Mouse (Mus musculus) hindlimb bud, embryonic 11.5 days (tissue): ENCODE measurements around the gene Ssb.
A peak's percentile ranks its signal among the peaks of the same experiment; 100 is the strongest.

Experiments
- DNase-seq: peaks from one replicate; pipeline ENCODE4 v3.0.0-alpha.2; 2012; ENCODE audit warnings: low read depth, low spot score; ENCODE audit errors: extremely low spot score

Ssb gene

DNA sequence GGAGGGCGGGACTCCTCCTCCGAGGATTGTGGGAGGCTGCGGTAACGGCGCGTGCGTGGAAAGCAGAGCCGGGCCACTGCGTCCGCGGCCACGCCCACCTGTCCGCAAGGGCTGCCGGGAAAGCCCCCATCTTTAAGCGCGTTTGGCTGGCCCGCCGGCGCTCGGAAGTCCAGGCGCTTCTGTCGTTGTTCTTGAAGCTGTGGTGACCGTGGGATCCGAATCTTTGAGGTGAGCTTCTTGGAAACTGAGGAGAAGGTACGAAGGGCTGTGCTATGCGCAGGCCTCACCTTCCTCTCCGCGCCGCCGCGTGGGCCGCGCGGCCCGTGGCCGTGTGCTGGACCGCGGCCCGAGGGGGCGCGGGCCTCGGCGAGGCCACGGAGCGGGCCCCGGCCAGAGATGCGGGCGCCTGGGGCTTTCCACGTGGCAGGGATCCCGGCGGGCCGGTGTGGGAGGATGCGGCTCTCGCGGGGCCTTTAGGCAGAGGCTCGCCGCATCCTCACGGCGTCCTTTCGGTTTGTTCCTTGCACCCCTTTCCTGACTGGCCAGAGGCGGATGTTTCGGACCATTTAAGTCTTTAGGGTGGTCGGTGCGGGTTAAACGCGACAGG lies at the start of gene Ssb:
Ssb (plus strand) TSS at position 78 of the 607 bp plus-strand sequence.
- peak; percentile 68 for DNase-seq

DNA sequence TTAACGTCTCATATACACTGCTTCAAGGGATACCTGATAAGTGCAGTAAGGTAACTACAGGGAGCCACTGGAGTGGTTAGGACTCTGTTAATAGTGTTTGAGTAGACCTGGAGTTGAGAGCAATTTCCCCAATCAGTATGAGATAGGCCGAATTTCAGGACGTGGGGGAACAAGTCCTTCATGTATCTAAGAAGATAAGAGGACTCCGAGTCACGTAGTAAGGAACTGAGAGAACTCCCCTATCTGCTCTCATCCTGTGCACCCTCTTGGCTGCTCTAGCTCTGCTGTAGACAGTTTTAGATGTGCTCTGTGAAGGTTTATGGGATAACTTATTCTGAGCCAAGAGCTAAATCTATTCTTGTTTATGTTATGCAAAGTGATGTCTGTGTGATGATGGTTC lies 44.8 kb upstream of the Ssb start:
- DNase-seq: no peak

DNA sequence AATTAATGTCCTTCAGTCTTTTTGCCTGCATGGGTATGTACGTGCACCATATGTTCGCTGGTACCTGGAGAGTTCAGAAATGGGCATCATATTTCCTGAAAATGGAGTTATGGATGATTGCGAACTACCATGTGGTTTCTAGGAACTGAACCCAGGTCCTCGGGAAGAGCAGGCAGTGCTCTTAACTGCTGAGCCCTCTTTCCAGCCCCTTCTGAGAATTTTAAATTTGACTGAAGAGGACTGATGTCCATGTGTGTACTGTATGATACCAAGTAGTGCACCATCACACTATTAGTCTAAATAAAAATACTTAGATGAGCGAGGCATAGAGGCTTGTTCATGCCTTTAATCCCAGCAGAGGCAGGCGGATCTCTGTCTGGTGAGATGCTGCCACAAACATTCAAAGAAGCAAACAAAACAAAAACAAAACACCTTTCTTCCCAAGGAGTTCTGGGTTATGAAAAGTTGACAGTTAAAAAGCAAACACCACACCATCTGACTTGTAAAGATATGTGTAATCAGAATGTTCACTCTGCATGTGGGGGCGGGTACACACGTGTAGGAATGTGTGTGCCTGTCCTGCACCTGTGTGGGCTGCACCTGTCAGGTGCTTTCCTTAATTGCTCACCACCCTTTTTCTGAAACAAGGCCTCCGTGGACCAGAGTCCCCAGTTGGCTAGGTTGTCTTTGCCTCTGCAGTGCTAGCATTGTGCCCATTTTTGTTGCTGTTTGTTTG lies 42.8 kb upstream of the Ssb start:
- no peak for DNase-seq

GRCm38 (mm10) chr2:69820201-69820600 lies 41.2 kb upstream of the Ssb start:
- no peak for DNase-seq

DNA sequence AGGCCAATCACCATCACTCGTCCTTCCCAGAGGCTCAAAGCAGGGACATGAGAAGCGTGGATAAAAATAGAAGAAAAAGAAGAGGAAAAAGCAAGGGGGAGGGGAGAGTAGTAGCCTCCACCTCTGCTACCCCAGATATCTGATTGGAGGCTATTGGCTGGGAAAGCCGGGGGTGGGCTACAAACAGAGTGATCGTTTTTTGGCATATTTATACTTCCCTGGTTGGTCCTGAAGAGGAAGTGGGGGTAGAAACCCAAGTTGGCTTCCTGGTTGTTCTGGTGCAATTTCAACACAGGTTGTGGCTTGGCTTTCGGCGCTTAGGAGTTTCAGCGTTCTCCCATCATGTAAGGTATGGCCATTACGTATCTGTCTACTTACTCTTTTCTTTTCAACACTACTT lies 39.7 kb upstream of the Ssb start, which contains the start of gene Klhl23:
Klhl23 (plus strand) TSS at position 234 of the 400 bp plus-strand sequence.
- no peak for DNase-seq

DNA sequence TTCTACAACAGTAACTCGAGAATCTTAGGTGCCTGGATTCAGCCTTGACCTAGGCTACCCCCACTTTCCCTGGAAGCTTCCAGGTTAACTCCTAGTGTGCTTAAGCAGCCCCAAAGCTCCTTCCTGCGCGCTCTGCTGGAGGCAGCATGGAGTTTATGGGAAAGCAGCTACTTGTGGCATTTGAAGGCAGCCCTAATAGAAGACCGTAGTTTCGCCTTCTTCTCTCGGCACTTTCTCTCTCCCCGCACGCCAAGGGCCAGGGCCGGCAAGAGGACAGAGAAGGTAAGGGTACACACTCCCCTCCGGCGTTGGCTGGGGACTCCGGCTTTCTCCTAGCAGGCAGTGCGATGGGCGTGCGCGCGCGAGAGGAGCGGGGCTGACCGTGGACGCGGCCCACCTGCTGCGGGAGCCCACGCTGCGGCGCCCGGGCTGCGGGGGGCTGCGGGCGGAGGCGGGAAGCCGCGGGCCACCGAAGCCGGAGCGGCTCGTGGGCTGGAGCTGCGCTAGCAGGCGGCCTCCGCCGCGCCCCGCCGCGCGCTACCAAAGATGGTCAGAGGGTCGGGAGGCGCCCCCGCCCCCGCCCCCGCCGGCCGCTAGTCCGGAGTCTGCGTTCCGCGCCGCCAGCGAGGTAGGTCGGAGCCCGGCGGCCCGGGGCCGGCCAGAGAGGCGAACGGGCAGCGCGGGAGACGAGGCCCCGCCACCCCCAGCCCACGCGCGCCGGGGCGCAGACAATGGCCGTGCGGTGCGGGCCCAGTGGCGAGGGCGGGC lies 38.8 kb upstream of the Ssb start:
- peak; percentile 50 for DNase-seq

DNA sequence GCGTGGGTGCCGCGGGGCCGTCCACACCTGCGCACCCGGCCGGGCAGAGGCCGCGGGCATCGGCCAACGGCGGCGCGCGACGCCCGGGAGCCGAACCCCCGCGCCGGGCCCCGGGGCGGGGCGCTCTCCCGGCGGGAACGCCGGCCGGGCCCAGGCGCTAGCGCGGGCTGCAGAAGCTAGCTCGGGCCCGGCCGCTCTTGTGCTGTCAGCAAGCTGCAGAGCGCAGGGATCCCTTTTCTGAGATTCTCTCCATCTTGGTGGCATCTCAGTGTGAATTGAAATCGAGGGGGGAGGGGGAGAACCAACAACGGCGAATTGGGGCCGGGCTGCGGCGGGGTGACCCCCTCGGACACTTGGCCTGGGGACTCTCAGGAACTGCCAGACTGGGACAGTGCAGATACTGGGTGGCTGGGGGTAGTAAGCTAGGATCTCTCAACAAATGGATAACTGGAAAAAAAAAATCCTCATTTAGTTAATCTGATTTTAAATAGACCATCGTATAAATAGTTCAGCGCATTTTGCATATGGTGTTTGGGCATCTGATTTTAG lies 38.2 kb upstream of the Ssb start:
- DNase-seq: no peak

GRCm38 (mm10) chr2:69825898-69826297 lies 35.5 kb upstream of the Ssb start:
- no peak for DNase-seq

- no peak for DNase-seq
Observed at GRCm38 (mm10) chr2:69826380-69826779, 35.0 kb upstream of the Ssb start.

DNA sequence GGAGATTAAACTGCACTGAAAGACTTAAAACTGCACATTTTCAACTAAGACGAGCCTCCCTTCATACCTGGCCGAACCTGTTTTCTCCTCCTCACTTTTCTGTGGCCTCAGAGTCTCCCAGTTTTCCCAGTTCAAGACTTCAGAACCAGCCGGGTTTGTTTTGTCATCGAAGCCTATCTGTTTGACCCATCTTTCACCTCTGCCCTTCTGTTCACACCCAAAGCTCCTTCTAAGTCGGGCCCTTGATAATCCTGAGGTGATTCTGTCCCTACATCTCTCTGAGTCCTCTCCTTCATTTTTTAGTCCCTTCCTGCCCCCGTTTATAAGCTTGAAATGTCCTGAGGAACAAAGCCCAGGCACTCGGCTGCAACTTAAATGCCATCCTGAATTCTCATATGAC lies 33.3 kb upstream of the Ssb start:
- DNase-seq: no peak

GRCm38 (mm10) chr2:69829680-69830079 lies 31.7 kb upstream of the Ssb start:
- no peak for DNase-seq

GRCm38 (mm10) chr2:69830116-69830515 lies 31.2 kb upstream of the Ssb start:
- no peak for DNase-seq

DNA sequence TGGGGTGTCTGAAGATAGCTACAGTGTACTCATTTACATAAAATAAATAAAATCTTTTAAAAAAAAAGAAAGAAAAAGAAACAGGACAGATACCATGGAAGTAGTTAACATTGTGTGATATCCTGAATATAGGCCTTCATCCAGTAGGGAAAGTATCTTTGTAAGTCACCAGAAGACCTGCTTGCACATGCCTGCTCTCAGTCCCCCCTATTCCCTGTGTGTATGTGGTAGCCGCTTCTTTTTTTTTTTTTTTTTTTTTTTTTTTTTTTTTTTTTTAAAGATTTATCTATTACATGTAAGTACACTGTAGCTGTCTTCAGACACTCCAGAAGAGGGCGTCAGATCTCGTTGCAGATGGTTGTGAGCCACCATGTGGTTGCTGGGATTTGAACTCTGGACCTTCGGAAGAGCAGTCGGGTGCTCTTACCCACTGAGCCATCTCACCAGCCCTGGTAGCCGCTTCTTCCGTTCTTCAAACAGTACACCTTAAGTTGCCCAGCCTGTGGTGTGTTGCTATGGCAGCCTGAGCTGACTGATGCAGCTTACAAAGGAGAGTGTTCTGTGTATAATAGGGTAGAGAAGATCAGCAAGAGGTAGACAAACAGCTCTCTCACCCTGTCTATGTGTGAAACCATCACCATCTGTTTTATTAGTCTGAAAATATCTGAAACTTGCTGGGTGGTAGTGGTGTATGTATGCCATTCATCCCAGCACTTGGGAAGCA lies 24.0 kb upstream of the Ssb start:
- DNase-seq: no peak

- no peak for DNase-seq
Observed at GRCm38 (mm10) chr2:69837996-69838395, 23.4 kb upstream of the Ssb start.

DNA sequence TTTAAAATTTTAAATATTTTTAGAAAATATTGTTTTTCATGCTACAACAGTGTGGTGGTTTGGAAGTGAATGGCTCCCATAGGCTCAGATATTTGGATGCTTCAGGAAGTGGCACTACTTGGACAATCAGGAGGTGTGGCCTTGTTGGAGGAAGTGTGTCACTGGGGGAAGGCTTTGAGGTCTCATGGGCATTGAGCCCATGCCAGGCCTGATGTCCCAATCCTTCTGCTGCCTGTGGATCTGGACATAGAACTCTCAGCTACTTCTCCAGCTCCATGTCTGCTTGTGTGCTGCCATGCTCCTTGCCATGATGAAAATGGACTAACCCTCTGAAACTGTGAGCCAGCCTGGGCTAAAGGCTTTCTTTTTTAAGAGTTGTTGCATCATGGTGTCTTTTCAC lies 22.7 kb upstream of the Ssb start:
- DNase-seq: no peak

GRCm38 (mm10) chr2:69840261-69840660 lies 21.1 kb upstream of the Ssb start:
- no peak for DNase-seq

GRCm38 (mm10) chr2:69849215-69849614 lies 12.1 kb upstream of the Ssb start:
- DNase-seq: no peak

DNA sequence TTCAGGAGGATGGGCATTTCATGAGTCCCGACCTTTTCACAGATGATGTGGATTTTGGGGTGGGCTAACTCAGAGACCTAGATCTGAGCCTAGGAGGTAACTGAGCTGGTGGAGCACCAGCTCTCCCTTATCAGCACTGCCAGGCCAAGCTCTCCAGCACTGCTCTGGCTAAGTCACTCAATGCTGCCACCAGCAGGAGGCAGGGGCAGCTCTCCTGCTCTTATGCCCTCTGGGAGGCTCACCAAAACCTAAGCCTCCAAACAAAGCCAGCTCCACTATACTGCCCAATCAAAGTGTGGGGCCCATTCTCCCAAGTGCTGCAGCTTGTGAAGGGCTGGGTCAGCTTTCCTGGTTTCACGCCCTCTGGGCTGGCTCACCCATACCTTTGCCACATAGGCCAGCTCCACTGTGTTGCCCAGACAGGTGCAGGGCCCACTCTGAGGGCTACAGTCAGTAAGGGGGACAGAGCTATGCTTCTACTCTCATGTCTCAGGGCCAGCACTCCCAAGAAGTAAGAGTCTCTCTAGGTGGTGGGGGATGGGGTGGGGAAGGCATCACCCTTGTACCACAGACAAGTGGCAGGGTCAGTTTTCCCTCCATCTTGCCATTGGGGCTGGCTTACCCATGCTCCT lies 9.8 kb upstream of the Ssb start:
- no peak for DNase-seq

DNA sequence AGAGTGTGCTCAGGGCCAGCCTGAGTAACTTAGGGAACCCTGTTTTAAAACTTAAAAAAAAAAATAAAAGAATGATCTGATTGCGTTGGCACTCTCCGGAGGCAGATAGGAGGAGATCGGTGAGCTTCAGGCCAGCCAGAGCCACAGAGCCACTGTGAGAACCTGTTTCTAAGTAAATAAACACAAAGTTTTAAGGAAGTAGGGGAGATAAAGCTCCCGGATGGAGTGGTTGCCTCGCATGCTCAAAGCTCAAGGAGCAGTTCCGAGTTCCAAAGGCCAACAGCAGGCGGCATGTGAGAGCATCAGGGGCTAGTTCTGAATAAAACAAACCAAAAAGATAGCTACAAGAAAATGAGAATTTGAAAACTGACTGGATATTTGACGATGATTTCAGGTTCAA lies 5.0 kb upstream of the Ssb start:
- no peak for DNase-seq

DNA sequence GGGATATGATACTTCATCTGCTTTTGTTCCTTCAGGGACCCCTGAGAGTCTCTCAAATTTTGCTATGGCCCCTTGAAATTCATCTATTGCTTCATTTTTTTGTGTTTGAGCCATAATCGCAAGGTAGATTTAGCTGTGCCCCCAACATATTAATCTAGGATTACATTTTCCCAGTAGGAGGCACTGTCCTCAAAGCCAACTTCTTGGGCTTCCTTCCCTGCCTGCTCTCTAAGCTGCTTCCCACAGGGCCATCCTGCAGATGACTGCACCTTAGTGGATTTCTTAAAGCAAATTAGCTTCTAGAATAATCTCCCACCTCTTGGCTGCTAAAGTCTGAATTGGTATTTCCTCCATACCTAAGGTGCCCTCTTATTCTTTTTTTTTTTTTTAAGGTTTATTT lies 3.5 kb upstream of the Ssb start:
- DNase-seq: no peak
